Mouse (Mus musculus): ENCODE measurements around the gene Lyrm4. TPM values are rescaled to one million over a fixed set of nuclear protein-coding genes. Genes with fewer than 3 reads are reported as not detected.
A peak's percentile ranks its signal among the peaks of the same experiment; 100 is the strongest.

Gene Lyrm4
- total RNA-seq (2012; rRNA removed): 7.5 and 8.2 TPM in 2 replicates

DNA sequence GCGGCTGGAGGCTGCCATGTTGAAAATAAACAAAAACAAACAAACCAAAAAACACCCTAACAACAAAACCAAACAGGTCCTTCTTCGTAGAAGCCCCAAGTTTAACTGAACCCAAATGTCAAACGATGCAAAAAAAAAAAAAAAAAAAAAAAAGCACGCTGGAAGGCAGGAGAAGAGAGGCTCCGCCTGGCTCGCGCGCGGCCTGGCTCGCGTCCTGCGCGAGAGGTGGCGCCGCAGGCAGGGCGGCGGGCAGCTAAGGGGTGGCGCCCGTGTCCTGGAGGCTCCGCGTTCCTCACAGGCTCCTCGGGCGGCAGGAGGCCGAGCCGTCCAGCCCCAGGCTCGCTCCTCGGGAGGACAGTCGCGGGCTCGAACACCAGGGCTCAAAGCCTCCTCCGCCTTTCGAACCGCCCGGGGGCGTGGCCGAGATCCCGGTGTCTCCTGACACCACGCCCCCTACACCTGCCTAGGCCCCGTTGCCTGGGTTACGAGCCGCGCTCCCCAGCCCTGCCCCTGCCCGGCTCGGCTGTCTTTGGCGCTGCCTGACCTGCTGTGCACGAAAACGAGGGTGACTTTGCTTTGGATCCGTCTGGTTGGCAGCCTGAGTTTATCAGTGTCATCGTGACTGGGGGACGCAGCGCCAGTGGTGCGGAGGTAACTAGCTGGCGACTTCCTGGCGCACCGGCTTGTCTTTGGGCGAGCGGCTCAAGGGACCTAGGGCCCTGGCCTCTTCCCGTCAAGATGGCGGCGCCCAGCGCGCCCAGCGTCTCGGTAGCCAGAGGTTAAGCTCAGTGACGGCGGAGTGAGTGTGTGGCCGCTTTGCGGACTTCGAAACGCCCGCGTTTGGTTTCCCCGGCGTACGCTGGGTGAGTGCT, at the start of gene Lyrm4, which contains the start of gene Fars2:
Gene Lyrm4 (minus strand): TSS at position 384 of the 872 bp plus-strand sequence.
Gene Fars2 (plus strand): TSS at position 270 of the 872 bp plus-strand sequence.
- Histone ChIP-seq H3K9me3 (ENCODE audit: control insufficient read depth, insufficient read depth, low read depth, low read length) (no peaks in the 10 kb centered on the region), H3K9ac (ENCODE audit: insufficient read depth, low read depth, low read length, poor library complexity, severe bottlenecking) (peak within 1 kb of the TSS; percentile 87), H3K4me3 (ENCODE audit: insufficient read depth in 1 of 2, low read depth in 1 of 2, low read length in 2 of 2, poor library complexity in 1 of 2, severe bottlenecking in 1 of 2) (peak within 1 kb of the TSS; percentile 72 to 88), H3K4me1 (ENCODE audit: control insufficient read depth in 2 of 2, insufficient read depth in 2 of 2, low read length in 2 of 2, poor library complexity in 1 of 2) (no peaks in the 10 kb centered on the region; a peak in 2 of 4 replicates), H3K36me3 (ENCODE audit: control insufficient read depth, insufficient read depth, low read length, poor library complexity, severe bottlenecking) (no peaks in the 10 kb centered on the region), H3K27ac (ENCODE audit: insufficient read depth, low read depth, low read length, poor library complexity, severe bottlenecking) (peak within 1 kb of the TSS; percentile 73; the same call in 1 of the 2 replicates)
- TF ChIP-seq ZNF384 (IDR thresholded peaks at IDR 0.05; ENCODE audit: low read depth, low read length): peak; percentile 97
- peak; percentile 67; the same call in 1 of the 2 replicates for TF ChIP-seq HCFC1 (IDR thresholded peaks at IDR 0.05; ENCODE audit: borderline replicate concordance, insufficient read depth, low read length)
- TF ChIP-seq ZC3H11A (IDR thresholded peaks at IDR 0.05; ENCODE audit: borderline replicate concordance, low read depth, low read length): no peak
- peak; percentile 86; the same call in 1 of the 2 replicates for TF ChIP-seq CHD2 (IDR thresholded peaks at IDR 0.05; ENCODE audit: low read depth, low read length)
- 0 out of 2 replicates have a peak, but pooled peaks have one; percentile 15 for TF ChIP-seq MAFK (IDR thresholded peaks at IDR 0.05; ENCODE audit: insufficient read depth, low read depth, low read length)
- in situ Hi-C loops (cut with MboI; ENCODE audit: low sequenced_read_pairs in 2 of 2, unreplicated experiment in 2 of 2): no loop called here
- peak; percentile 93 for DNase-seq (ENCODE audit: low read depth, low spot score)

DNA sequence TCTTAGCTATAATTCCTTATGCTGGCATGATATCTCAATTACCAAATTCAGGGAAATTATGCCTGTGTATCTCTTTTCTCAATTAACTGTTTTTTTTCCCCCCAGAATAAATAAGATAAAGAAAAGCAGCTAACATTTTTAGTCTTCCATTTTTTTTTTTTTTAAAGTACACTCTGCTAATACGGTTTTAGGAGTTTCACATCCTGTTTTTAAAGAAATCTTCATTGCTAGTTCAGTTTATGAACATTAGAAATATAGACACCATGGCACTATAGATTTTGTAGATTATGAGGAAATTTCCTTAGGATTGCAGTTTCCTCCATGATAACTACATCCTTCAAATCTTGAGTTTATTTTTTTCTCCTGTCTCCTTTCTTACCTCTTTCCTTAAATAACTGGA, 46.6 kb upstream of the Lyrm4 start:
- DNase-seq (ENCODE audit: low read depth, low spot score): no peak
- TF ChIP-seq ZNF384 (IDR thresholded peaks at IDR 0.05; ENCODE audit: low read depth, low read length) (no peak), ZC3H11A (IDR thresholded peaks at IDR 0.05; ENCODE audit: borderline replicate concordance, low read depth, low read length) (no peak), MAFK (IDR thresholded peaks at IDR 0.05; ENCODE audit: insufficient read depth, low read depth, low read length) (no peak)
- in situ Hi-C loops (cut with MboI; ENCODE audit: low sequenced_read_pairs in 2 of 2, unreplicated experiment in 2 of 2): no loop called here
- Histone ChIP-seq H3K27ac (ENCODE audit: insufficient read depth, low read depth, low read length, poor library complexity, severe bottlenecking) (no peak overlapping the region), H3K36me3 (ENCODE audit: control insufficient read depth, insufficient read depth, low read length, poor library complexity, severe bottlenecking) (no peaks in the 10 kb centered on the region), H3K9ac (ENCODE audit: insufficient read depth, low read depth, low read length, poor library complexity, severe bottlenecking) (no peak overlapping the region), H3K9me3 (ENCODE audit: control insufficient read depth, insufficient read depth, low read depth, low read length) (no peaks in the 10 kb centered on the region), H3K4me3 (ENCODE audit: insufficient read depth in 1 of 2, low read depth in 1 of 2, low read length in 2 of 2, poor library complexity in 1 of 2, severe bottlenecking in 1 of 2) (no peak overlapping the region), H3K4me1 (ENCODE audit: control insufficient read depth in 2 of 2, insufficient read depth in 2 of 2, low read length in 2 of 2, poor library complexity in 1 of 2) (no peaks in the 10 kb centered on the region)

DNA sequence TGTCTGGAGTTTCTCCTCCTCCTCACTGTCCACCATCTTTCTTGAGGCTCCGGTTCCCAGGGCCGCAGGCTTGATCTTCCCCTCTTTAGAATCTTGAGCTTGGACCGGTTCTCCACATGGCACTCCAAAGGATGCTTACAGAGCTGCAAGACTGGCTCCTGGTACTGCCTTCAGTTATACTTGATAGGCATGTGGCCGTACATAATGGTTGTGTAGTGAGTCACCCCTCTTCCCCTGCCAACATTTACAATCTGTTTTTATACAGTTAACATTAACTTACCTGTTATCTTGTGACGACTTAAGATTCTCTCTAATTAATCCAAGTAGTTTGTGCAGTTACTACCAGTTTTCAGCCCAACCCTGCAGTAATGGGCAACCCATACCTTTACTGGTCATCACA, 46.1 kb upstream of the Lyrm4 start:
- in situ Hi-C loops (cut with MboI; ENCODE audit: low sequenced_read_pairs in 2 of 2, unreplicated experiment in 2 of 2): no loop called here
- Histone ChIP-seq H3K9me3 (ENCODE audit: control insufficient read depth, insufficient read depth, low read depth, low read length) (no peaks in the 10 kb centered on the region), H3K4me1 (ENCODE audit: control insufficient read depth in 2 of 2, insufficient read depth in 2 of 2, low read length in 2 of 2, poor library complexity in 1 of 2) (no peaks in the 10 kb centered on the region), H3K4me3 (ENCODE audit: insufficient read depth in 1 of 2, low read depth in 1 of 2, low read length in 2 of 2, poor library complexity in 1 of 2, severe bottlenecking in 1 of 2) (no peak overlapping the region), H3K27ac (ENCODE audit: insufficient read depth, low read depth, low read length, poor library complexity, severe bottlenecking) (no peak overlapping the region), H3K36me3 (ENCODE audit: control insufficient read depth, insufficient read depth, low read length, poor library complexity, severe bottlenecking) (no peaks in the 10 kb centered on the region), H3K9ac (ENCODE audit: insufficient read depth, low read depth, low read length, poor library complexity, severe bottlenecking) (no peak overlapping the region)
- no peak for DNase-seq (ENCODE audit: low read depth, low spot score)
- TF ChIP-seq MAFK (IDR thresholded peaks at IDR 0.05; ENCODE audit: insufficient read depth, low read depth, low read length) (no peak), CHD2 (IDR thresholded peaks at IDR 0.05; ENCODE audit: low read depth, low read length) (no peak), ZNF384 (IDR thresholded peaks at IDR 0.05; ENCODE audit: low read depth, low read length) (no peak)

DNA sequence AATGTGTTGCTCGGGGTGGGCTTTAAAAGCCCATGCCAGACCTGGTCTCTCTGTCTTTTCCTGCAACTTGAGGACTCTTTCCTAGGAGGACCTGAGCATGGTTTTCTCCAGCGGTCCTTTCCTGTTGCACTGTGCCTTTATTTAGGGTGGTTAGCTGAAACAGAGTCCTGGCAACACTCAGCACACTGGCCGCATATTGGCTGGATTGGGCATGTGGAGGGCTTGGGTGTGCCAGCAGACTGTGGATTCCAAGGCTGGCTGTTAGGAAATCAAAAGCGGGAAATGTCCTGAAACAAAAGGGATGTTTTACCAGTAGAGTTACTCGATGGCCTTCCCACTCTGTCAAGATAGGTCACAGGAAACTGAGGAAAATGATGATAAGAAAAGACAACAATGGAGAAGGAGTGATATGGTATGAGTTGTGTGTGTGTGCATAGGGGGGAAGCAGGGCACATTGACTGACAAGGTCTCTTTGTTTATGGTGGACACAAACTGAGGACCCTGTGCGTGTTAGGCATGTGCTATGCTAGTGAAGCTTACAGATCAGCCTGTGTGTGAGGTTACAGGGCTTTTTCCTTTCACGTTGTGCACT, 39.1 kb upstream of the Lyrm4 start:
- no peak overlapping the region for H3K27ac ChIP-seq (ENCODE audit: insufficient read depth, low read depth, low read length, poor library complexity, severe bottlenecking)
- in situ Hi-C loops (cut with MboI; ENCODE audit: low sequenced_read_pairs in 2 of 2, unreplicated experiment in 2 of 2): no loop called here
- no peaks in the 10 kb centered on the region for H3K9me3 ChIP-seq (ENCODE audit: control insufficient read depth, insufficient read depth, low read depth, low read length)
- H3K9ac ChIP-seq (ENCODE audit: insufficient read depth, low read depth, low read length, poor library complexity, severe bottlenecking): no peak overlapping the region
- no peak overlapping the region for H3K4me3 ChIP-seq (ENCODE audit: insufficient read depth in 1 of 2, low read depth in 1 of 2, low read length in 2 of 2, poor library complexity in 1 of 2, severe bottlenecking in 1 of 2)
- no peaks in the 10 kb centered on the region for H3K4me1 ChIP-seq (ENCODE audit: control insufficient read depth in 2 of 2, insufficient read depth in 2 of 2, low read length in 2 of 2, poor library complexity in 1 of 2)
- H3K36me3 ChIP-seq (ENCODE audit: control insufficient read depth, insufficient read depth, low read length, poor library complexity, severe bottlenecking): no peaks in the 10 kb centered on the region
- no peak for TF ChIP-seq ZC3H11A (IDR thresholded peaks at IDR 0.05; ENCODE audit: borderline replicate concordance, low read depth, low read length)
- TF ChIP-seq CHD2 (IDR thresholded peaks at IDR 0.05; ENCODE audit: low read depth, low read length): no peak
- no peak for TF ChIP-seq HCFC1 (IDR thresholded peaks at IDR 0.05; ENCODE audit: borderline replicate concordance, insufficient read depth, low read length)
- TF ChIP-seq ZNF384 (IDR thresholded peaks at IDR 0.05; ENCODE audit: low read depth, low read length): no peak
- no peak for TF ChIP-seq MAFK (IDR thresholded peaks at IDR 0.05; ENCODE audit: insufficient read depth, low read depth, low read length)
- no peak for DNase-seq (ENCODE audit: low read depth, low spot score)
